Mouse (Mus musculus) liver, embryonic 13.5 days (tissue): ENCODE data around the gene Clec4g. TPM values are rescaled to one million over a fixed set of nuclear protein-coding genes. Genes with fewer than 3 reads are reported as not detected.

Experiments
- polyA plus RNA-seq: library from polyadenylated mRNA; unstranded; fragments of >200 nt; fragmentation: Nextera tagmentation; extraction: Ambion mirVana; gene quantifications from 2 replicates; pipeline ENCODE4 v1.2.1, GENCODE M21; 2015

Clec4g gene
- polyA plus RNA-seq, 1 experiment from 2014 or later: 2.4 TPM

Other genes starting within 250 kb of the Clec4g start
- gene Tex45, start 249.8 kb downstream of the Clec4g start, polyA plus RNA-seq: not detected in 2 replicates
- 4.4 and 5.2 TPM in 2 replicates for gene Zfp358, start 227.5 kb downstream of the Clec4g start, polyA plus RNA-seq
- 19.8 and 19.9 TPM in 2 replicates for gene Mcoln1, start 220.2 kb downstream of the Clec4g start, polyA plus RNA-seq
- gene Pnpla6, start 205.3 kb downstream of the Clec4g start, polyA plus RNA-seq: 10.6 and 12.4 TPM in 2 replicates
- gene C330021F23Rik, start 152.7 kb downstream of the Clec4g start, polyA plus RNA-seq: 2.5 and 2.8 TPM in 2 replicates
- 1.3 and 1.4 TPM in 2 replicates for gene Camsap3, start 133.4 kb downstream of the Clec4g start, polyA plus RNA-seq
- 34.9 and 35.3 TPM in 2 replicates for gene Xab2, start 99.3 kb downstream of the Clec4g start, polyA plus RNA-seq
- gene Pet100, start 99.1 kb downstream of the Clec4g start, polyA plus RNA-seq: 93.4 and 99.6 TPM in 2 replicates
- gene Pcp2, start 95.1 kb downstream of the Clec4g start, polyA plus RNA-seq: not detected in 2 replicates
- 45.6 and 52.2 TPM in 2 replicates for gene Stxbp2, start 89.7 kb downstream of the Clec4g start, polyA plus RNA-seq
- 0.18 TPM in 1 of 2 replicates, not detected in the other for gene Retn, start 64.9 kb downstream of the Clec4g start, polyA plus RNA-seq
- 1.4 and 1.6 TPM in 2 replicates for gene Mcemp1, start 54.9 kb downstream of the Clec4g start, polyA plus RNA-seq
- 2.9 and 3.5 TPM in 2 replicates for gene Fcor, start 48.3 kb downstream of the Clec4g start, polyA plus RNA-seq
- gene Trappc5, start 44.4 kb downstream of the Clec4g start, polyA plus RNA-seq: 18.6 and 18.7 TPM in 2 replicates
- 0.06 TPM in 1 of 2 replicates, not detected in the other for gene Fcer2a, start 26.5 kb downstream of the Clec4g start, polyA plus RNA-seq
- gene Cd209a, start 28.3 kb upstream of the Clec4g start, polyA plus RNA-seq: 0.34 and 0.35 TPM in 2 replicates
- not detected in 2 replicates for gene Cd209e, start 133.7 kb upstream of the Clec4g start, polyA plus RNA-seq
- gene Cd209d, start 157.9 kb upstream of the Clec4g start, polyA plus RNA-seq: not detected in 2 replicates
- gene Cd209b, start 206.2 kb upstream of the Clec4g start, polyA plus RNA-seq: not detected in 2 replicates
- gene Cd209c, start 234.1 kb upstream of the Clec4g start, polyA plus RNA-seq: 0.10 and 0.20 TPM in 2 replicates